Mouse (Mus musculus) cerebellum, adult 2 months (tissue): ENCODE data around the gene Asb8.

Experiments
- CTCF ChIP-seq: fragments of 200-500 bp; IDR thresholded peaks from 2 replicates; pipeline ENCODE4 v1.5.1; 2011; ENCODE audit warnings: low read depth, mild to moderate bottlenecking, control low read depth, low read length, moderate library complexity, borderline replicate concordance; ENCODE audit not compliant: insufficient read depth
- POLR2A ChIP-seq: fragments of 200-500 bp; IDR thresholded peaks from 2 replicates; pipeline ENCODE4 v1.6.1; 2011; ENCODE audit warnings: low read length, control low read depth, borderline replicate concordance; ENCODE audit not compliant: insufficient read depth

- TF ChIP-seq CTCF (no peak), POLR2A (no peak)
Measured at GRCm38 (mm10) chr15:98148356-98148755, 17.1 kb downstream of the Asb8 start.
